Mouse (Mus musculus) common myeloid progenitor, adult 5-6 weeks (primary cell): Measurements from ENCODE around the gene Tssk4. TPM values are rescaled to one million over a fixed set of nuclear protein-coding genes. Genes with fewer than 3 reads are reported as not detected.

Source experiments
- total RNA-seq: library from RNA; stranded (forward); fragments of 200-1000, 187-1606 nt; gene quantifications from 2 replicates; pipeline ENCODE4 v1.2.3, GENCODE M21; 2017

Tssk4 gene
- total RNA-seq, 1 experiment from 2014 or later, result 0.27 TPM

Other genes with a start within 250 kb of the Tssk4 start
- 77.1 and 95.0 TPM in 2 replicates for gene Dhrs4, start 171.4 kb upstream of the Tssk4 start, total RNA-seq
- 0.15 and 2.1 TPM in 2 replicates for gene Carmil3, start 159.5 kb upstream of the Tssk4 start, total RNA-seq
- not detected in 2 replicates for gene Cpne6, start 139.7 kb upstream of the Tssk4 start, total RNA-seq
- not detected in 2 replicates for gene Nrl, start 125.2 kb upstream of the Tssk4 start, total RNA-seq
- gene Pck2, start 109.9 kb upstream of the Tssk4 start, total RNA-seq, result 47.8 and 51.1 TPM in 2 replicates
- gene Dcaf11, start 90.2 kb upstream of the Tssk4 start, total RNA-seq, result 41.6 and 79.5 TPM in 2 replicates
- gene A730061H03Rik, start 89.8 kb upstream of the Tssk4 start, total RNA-seq, result not detected in 2 replicates
- gene Fitm1, start 74.6 kb upstream of the Tssk4 start, total RNA-seq, result 1.3 TPM in 1 of 2 replicates, not detected in the other
- gene Psme1, start 72.1 kb upstream of the Tssk4 start, total RNA-seq, result 329 and 372 TPM in 2 replicates
- gene Emc9, start 64.9 kb upstream of the Tssk4 start, total RNA-seq, result 19.1 and 24.3 TPM in 2 replicates
- 217 and 241 TPM in 2 replicates for gene Psme2, start 59.1 kb upstream of the Tssk4 start, total RNA-seq
- gene Rnf31, start 58.5 kb upstream of the Tssk4 start, total RNA-seq, result 11.9 and 21.2 TPM in 2 replicates
- 38.5 and 39.8 TPM in 2 replicates for gene Irf9, start 46.6 kb upstream of the Tssk4 start, total RNA-seq
- gene Rec8, start 32.1 kb upstream of the Tssk4 start, total RNA-seq, result 8.1 and 12.7 TPM in 2 replicates
- 23.0 and 64.0 TPM in 2 replicates for gene Ipo4, start 14.2 kb upstream of the Tssk4 start, total RNA-seq
- gene Gm49378, start 12.3 kb upstream of the Tssk4 start, total RNA-seq, result 0.87 and 9.9 TPM in 2 replicates
- gene Tm9sf1, start 6.4 kb upstream of the Tssk4 start, total RNA-seq, result 42.8 and 66.8 TPM in 2 replicates
- 26.2 and 28.2 TPM in 2 replicates for gene Mdp1, start 10.3 kb downstream of the Tssk4 start, total RNA-seq
- 39.3 and 46.1 TPM in 2 replicates for gene Gmpr2, start 21.8 kb downstream of the Tssk4 start, total RNA-seq
- gene Nedd8, start 21.9 kb downstream of the Tssk4 start, total RNA-seq, result 345 and 391 TPM in 2 replicates
- gene Tinf2, start 31.6 kb downstream of the Tssk4 start, total RNA-seq, result 20.9 and 24.1 TPM in 2 replicates
- gene Tgm1, start 63.7 kb downstream of the Tssk4 start, total RNA-seq, result 1.9 and 2.8 TPM in 2 replicates
- gene Rabggta, start 72.1 kb downstream of the Tssk4 start, total RNA-seq, result 11.6 and 15.0 TPM in 2 replicates
- 8.3 and 23.9 TPM in 2 replicates for gene Dhrs1, start 95.5 kb downstream of the Tssk4 start, total RNA-seq
- 21.4 and 22.7 TPM in 2 replicates for gene Nop9, start 95.5 kb downstream of the Tssk4 start, total RNA-seq
- 0.14 and 1.1 TPM in 2 replicates for gene Cideb, start 108.3 kb downstream of the Tssk4 start, total RNA-seq
- 0.46 and 0.49 TPM in 2 replicates for gene Ltb4r2, start 111.2 kb downstream of the Tssk4 start, total RNA-seq
- 1.5 and 6.3 TPM in 2 replicates for gene Ltb4r1, start 115.8 kb downstream of the Tssk4 start, total RNA-seq
- not detected in 2 replicates for gene Adcy4, start 133.9 kb downstream of the Tssk4 start, total RNA-seq
- gene Ripk3, start 138.7 kb downstream of the Tssk4 start, total RNA-seq, result 33.0 and 43.3 TPM in 2 replicates
- gene Nfatc4, start 173.0 kb downstream of the Tssk4 start, total RNA-seq, result not detected in 2 replicates
- gene Nynrin, start 203.8 kb downstream of the Tssk4 start, total RNA-seq, result 5.9 and 6.5 TPM in 2 replicates
- not detected in 2 replicates for gene Cbln3, start 234.2 kb downstream of the Tssk4 start, total RNA-seq
- gene Khnyn, start 234.8 kb downstream of the Tssk4 start, total RNA-seq, result 17.4 and 20.9 TPM in 2 replicates